Mouse (Mus musculus): ENCODE measurements around the gene Rab24. TPM values are rescaled to one million over a fixed set of nuclear protein-coding genes. Genes with fewer than 3 reads are reported as not detected.

Rab24 gene
- polyA plus RNA-seq, 1 experiment from 2014 or later: 39.6 TPM

DNA sequence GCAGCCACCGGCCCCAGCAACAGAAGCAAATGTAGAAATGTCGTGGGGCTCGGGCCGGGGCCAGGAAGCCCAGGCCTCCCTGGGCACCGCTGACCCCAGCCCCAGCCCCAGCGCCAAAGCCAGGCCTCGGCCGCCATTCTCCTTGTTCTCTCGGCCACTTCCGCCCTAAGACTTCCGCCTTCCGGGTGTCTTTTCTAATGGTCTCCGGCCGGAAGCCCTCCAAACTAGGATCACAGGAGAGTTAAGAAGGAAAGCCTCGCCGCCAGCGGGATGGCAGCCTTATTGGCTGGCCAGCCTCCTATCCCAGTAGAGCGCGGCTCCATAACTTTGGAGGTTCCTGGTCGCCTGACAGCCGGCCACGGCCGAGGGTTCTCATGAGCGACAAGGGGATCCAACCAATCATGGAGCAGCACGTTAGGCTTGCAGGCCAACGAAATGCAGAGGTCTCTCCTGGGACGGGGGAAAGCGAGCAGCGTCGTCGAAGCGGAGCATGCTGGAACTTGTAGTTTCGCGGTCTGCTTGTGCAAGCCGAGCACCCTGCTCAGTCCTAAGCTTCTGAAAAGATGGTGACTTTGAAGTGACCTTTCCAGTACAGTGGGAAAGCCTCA, 40.8 kb upstream of the Rab24 start, which contains the start of gene Lman2:
Gene Lman2 (minus strand): TSS at position 331 of the 608 bp plus-strand sequence.
- ATAC-seq: peak; percentile 97
- TF ChIP-seq CTCF (IDR thresholded peaks at IDR 0.05; ENCODE audit: low read depth): no peak
- TF ChIP-seq EP300 (IDR thresholded peaks at IDR 0.05; ENCODE audit: low read depth): peak; percentile 55; the same call in 1 of the 2 replicates
- peak within 1 kb of the TSS; percentile 98 for H3K27ac ChIP-seq (ENCODE audit: low read depth)
- peak; percentile 94 for DNase-seq
- H3K36me3 ChIP-seq (replicated peaks; ENCODE audit: insufficient read depth, low read length): peaks cover 18% of the 10 kb centered on the region
- peaks cover 20% of the 10 kb centered on the region for H3K4me1 ChIP-seq (ENCODE audit: insufficient read depth)
- H3K27me3 ChIP-seq (ENCODE audit: insufficient read depth, low read length): no peaks in the 10 kb centered on the region
- peak within 1 kb of the TSS; percentile 98 for H3K9ac ChIP-seq (replicated peaks)
- no peaks in the 10 kb centered on the region for H3K9me3 ChIP-seq (ENCODE audit: low read length)
- peak within 1 kb of the TSS; percentile 99 for H3K4me3 ChIP-seq (ENCODE audit: low read depth, low read length)
- 0% methylated on average over 35 of the region's 35 CpGs for WGBS (ENCODE audit: insufficient replicate concordance)
- H3K4me2 ChIP-seq (ENCODE audit: low read depth, low read length): peak within 1 kb of the TSS; percentile 86

- no peaks in the 10 kb centered on the region for H3K27me3 ChIP-seq (ENCODE audit: insufficient read depth, low read length)
- no peaks in the 10 kb centered on the region for H3K9me3 ChIP-seq (ENCODE audit: low read length)
- TF ChIP-seq CTCF (IDR thresholded peaks at IDR 0.05; ENCODE audit: low read depth) (no peak), EP300 (IDR thresholded peaks at IDR 0.05; ENCODE audit: low read depth) (no peak)
- H3K4me1 ChIP-seq (ENCODE audit: insufficient read depth): peaks cover 20% of the 10 kb centered on the region
- peak overlapping the region; percentile 98 for H3K27ac ChIP-seq (ENCODE audit: low read depth)
- 1% methylated on average over 32 of the region's 32 CpGs for WGBS (ENCODE audit: insufficient replicate concordance)
- ATAC-seq (peak; percentile 20), DNase-seq (no peak)
- H3K4me3 ChIP-seq (ENCODE audit: low read depth, low read length): peak overlapping the region; percentile 99
- H3K36me3 ChIP-seq (replicated peaks; ENCODE audit: insufficient read depth, low read length): peaks cover 22% of the 10 kb centered on the region
- H3K4me2 ChIP-seq (ENCODE audit: low read depth, low read length): peak overlapping the region; percentile 86
- peak overlapping the region; percentile 98 for H3K9ac ChIP-seq (replicated peaks)
Measured at GRCm38 (mm10) chr13:55361974-55362452, 40.3 kb upstream of the Rab24 start.

DNA sequence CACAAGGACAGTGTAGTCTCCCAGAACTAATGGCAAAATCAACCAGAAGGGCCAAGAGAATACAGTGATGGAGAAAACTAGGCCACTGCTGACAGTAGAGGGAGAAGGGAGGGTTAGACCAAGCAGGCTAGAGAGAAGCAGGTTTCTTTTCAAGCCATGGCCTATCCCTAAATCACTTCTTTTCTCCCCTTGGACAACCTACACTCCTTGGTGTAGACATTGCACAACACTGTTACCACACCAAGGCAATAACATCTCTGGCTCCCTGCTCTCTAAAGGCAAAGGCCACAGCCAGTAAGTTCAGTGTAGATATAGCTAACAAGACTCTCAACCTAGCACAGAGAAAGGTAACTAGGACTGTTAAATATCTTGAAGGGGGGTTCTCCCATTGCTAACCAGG, 39.4 kb upstream of the Rab24 start:
- H3K9me3 ChIP-seq (ENCODE audit: low read length): no peaks in the 10 kb centered on the region
- peak overlapping the region; percentile 99 for H3K4me3 ChIP-seq (ENCODE audit: low read depth, low read length)
- no peaks in the 10 kb centered on the region for H3K27me3 ChIP-seq (ENCODE audit: insufficient read depth, low read length)
- peaks cover 20% of the 10 kb centered on the region for H3K4me1 ChIP-seq (ENCODE audit: insufficient read depth)
- peak overlapping the region; percentile 98 for H3K9ac ChIP-seq (replicated peaks)
- peak overlapping the region; percentile 86 for H3K4me2 ChIP-seq (ENCODE audit: low read depth, low read length)
- ATAC-seq (no peak), DNase-seq (no peak)
- peak overlapping the region; percentile 98 for H3K27ac ChIP-seq (ENCODE audit: low read depth)
- TF ChIP-seq CTCF (IDR thresholded peaks at IDR 0.05; ENCODE audit: low read depth) (no peak), EP300 (IDR thresholded peaks at IDR 0.05; ENCODE audit: low read depth) (no peak)
- H3K36me3 ChIP-seq (replicated peaks; ENCODE audit: insufficient read depth, low read length): peaks cover 23% of the 10 kb centered on the region

- ATAC-seq (no peak), DNase-seq (no peak)
- Histone ChIP-seq H3K9ac (replicated peaks) (no peak overlapping the region), H3K4me1 (ENCODE audit: insufficient read depth) (no peaks in the 10 kb centered on the region), H3K9me3 (ENCODE audit: low read length) (no peaks in the 10 kb centered on the region), H3K4me3 (ENCODE audit: low read depth, low read length) (no peak overlapping the region), H3K4me2 (ENCODE audit: low read depth, low read length) (no peak overlapping the region), H3K36me3 (replicated peaks; ENCODE audit: insufficient read depth, low read length) (peaks cover 74% of the 10 kb centered on the region), H3K27me3 (ENCODE audit: insufficient read depth, low read length) (no peaks in the 10 kb centered on the region), H3K27ac (ENCODE audit: low read depth) (no peak overlapping the region)
- TF ChIP-seq CTCF (IDR thresholded peaks at IDR 0.05; ENCODE audit: low read depth) (no peak), EP300 (IDR thresholded peaks at IDR 0.05; ENCODE audit: low read depth) (no peak)
- WGBS (ENCODE audit: insufficient replicate concordance): 68% methylated on average over 11 of the region's 11 CpGs
Measured at GRCm38 (mm10) chr13:55346745-55347144, 25.0 kb upstream of the Rab24 start.

GRCm38 (mm10) chr13:55344286-55344685, 22.5 kb upstream of the Rab24 start:
- Histone ChIP-seq H3K4me1 (ENCODE audit: insufficient read depth) (peaks cover 1% of the 10 kb centered on the region; the same call in 1 of the 2 replicates), H3K36me3 (replicated peaks; ENCODE audit: insufficient read depth, low read length) (peaks cover 53% of the 10 kb centered on the region), H3K27ac (ENCODE audit: low read depth) (no peak overlapping the region), H3K9me3 (ENCODE audit: low read length) (no peaks in the 10 kb centered on the region), H3K4me3 (ENCODE audit: low read depth, low read length) (no peak overlapping the region), H3K9ac (replicated peaks) (no peak overlapping the region), H3K27me3 (ENCODE audit: insufficient read depth, low read length) (no peaks in the 10 kb centered on the region), H3K4me2 (ENCODE audit: low read depth, low read length) (no peak overlapping the region)
- no peak for TF ChIP-seq CTCF (IDR thresholded peaks at IDR 0.05; ENCODE audit: low read depth)
- no peak for TF ChIP-seq EP300 (IDR thresholded peaks at IDR 0.05; ENCODE audit: low read depth)
- ATAC-seq: no peak
- 86% methylated on average over 7 of the region's 7 CpGs for WGBS (ENCODE audit: insufficient replicate concordance)
- DNase-seq: no peak

DNA sequence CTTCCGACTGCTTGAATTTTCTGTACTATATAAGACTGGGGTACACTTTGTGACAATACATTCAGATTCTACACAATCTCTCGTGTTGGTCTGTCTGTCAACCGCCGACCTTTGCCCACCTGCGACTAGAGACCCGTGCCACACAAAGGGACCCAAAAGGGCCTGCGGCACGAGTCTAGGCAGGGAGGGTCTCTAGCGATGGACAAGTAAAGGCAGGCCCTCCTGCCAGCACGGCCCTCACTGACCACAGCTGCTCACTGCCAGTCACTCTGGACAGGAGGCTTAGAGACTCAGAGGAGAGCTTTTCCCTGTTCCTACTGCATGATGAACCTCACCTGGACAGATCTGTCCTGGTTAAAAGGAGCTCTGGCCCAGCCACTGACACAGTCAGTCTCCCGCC, 20.7 kb upstream of the Rab24 start:
- DNase-seq (no peak), ATAC-seq (peak; percentile 16; the same call in 1 of the 2 replicates)
- Histone ChIP-seq H3K9me3 (ENCODE audit: low read length) (no peaks in the 10 kb centered on the region), H3K27ac (ENCODE audit: low read depth) (no peak overlapping the region), H3K4me2 (ENCODE audit: low read depth, low read length) (no peak overlapping the region), H3K9ac (replicated peaks) (no peak overlapping the region), H3K4me3 (ENCODE audit: low read depth, low read length) (no peak overlapping the region), H3K4me1 (ENCODE audit: insufficient read depth) (peaks cover 3% of the 10 kb centered on the region; the same call in 1 of the 2 replicates), H3K36me3 (replicated peaks; ENCODE audit: insufficient read depth, low read length) (peaks cover 36% of the 10 kb centered on the region), H3K27me3 (ENCODE audit: insufficient read depth, low read length) (no peaks in the 10 kb centered on the region)
- TF ChIP-seq CTCF (IDR thresholded peaks at IDR 0.05; ENCODE audit: low read depth) (no peak), EP300 (IDR thresholded peaks at IDR 0.05; ENCODE audit: low read depth) (no peak)
- 40% methylated on average over 11 of the region's 11 CpGs for WGBS (ENCODE audit: insufficient replicate concordance)

Data from liver, postnatal 0 days (tissue).